ENCODE assay signal across 17 mouse cellular contexts in genomic region chr8:30547820-30548219, GRCm38 (mm10).
DNase-seq lines count a peak whose midpoint lies in the region; ATAC-seq and TF ChIP-seq lines count a peak whose summit lies in the region.
"Had no signal": no experiment of that assay in that cellular context is flagged by ENCODE, and none has a peak within 500 bp of the region (broad histone marks: within the 10 kb centered on the region; RNA-seq: fewer than 3 reads in every experiment).

No protein-coding gene starts in this region.

- H3K9me3 ChIP-seq in forebrain, embryonic 13.5 days (replicated peaks), result no peaks in the 10 kb centered on the region
- H3K9me3 ChIP-seq in forebrain, embryonic 11.5 days (ENCODE audit: control insufficient read depth, low read length), result no peaks in the 10 kb centered on the region
- no peaks in the 10 kb centered on the region for H3K9me3 ChIP-seq in forebrain, postnatal 0 days (ENCODE audit: low read length)

- H3K9ac ChIP-seq in forebrain, embryonic 13.5 days, result no peak overlapping the region
- H3K9ac ChIP-seq in forebrain, embryonic 11.5 days (ENCODE audit: low read length), result no peak overlapping the region
- H3K9ac ChIP-seq in forebrain, postnatal 0 days, result no peak overlapping the region

- WGBS in forebrain, embryonic 13.5 days, result 24% methylated on average over 2 of the region's 2 CpGs
- WGBS in forebrain, embryonic 11.5 days, result 46% methylated on average over 2 of the region's 2 CpGs
- 16% methylated on average over 2 of the region's 2 CpGs for WGBS in forebrain, postnatal 0 days

- TF ChIP-seq CTCF in forebrain, postnatal 0 days (IDR thresholded peaks at IDR 0.05; ENCODE audit: low read depth), result no peak

- no peak overlapping the region for H3K4me3 ChIP-seq in forebrain, embryonic 13.5 days
- H3K4me3 ChIP-seq in forebrain, embryonic 11.5 days (ENCODE audit: low read depth, low read length), result no peak overlapping the region
- H3K4me3 ChIP-seq in forebrain, postnatal 0 days (ENCODE audit: low read depth, low read length), result no peak overlapping the region
- H3K4me3 ChIP-seq: gastrocnemius, adult 2 months had no signal

- peak; percentile 48; the same call in 1 of the 2 replicates for ATAC-seq in forebrain, embryonic 13.5 days
- ATAC-seq in forebrain, embryonic 11.5 days (replicated peaks; ENCODE audit: low FRiP score), result no peak
- ATAC-seq in forebrain, postnatal 0 days, result no peak; the same call in 1 of the 2 replicates
- no peak for ATAC-seq in megakaryocyte, adult 5-6 weeks (ENCODE audit: poor library complexity, severe bottlenecking)

- peaks cover 8% of the 10 kb centered on the region; the same call in 1 of the 2 replicates for H3K4me1 ChIP-seq in forebrain, embryonic 13.5 days
- H3K4me1 ChIP-seq in forebrain, embryonic 11.5 days (replicated peaks; ENCODE audit: control insufficient read depth, insufficient read depth, low read length), result no peaks in the 10 kb centered on the region
- H3K4me1 ChIP-seq in forebrain, postnatal 0 days (ENCODE audit: insufficient read depth), result no peaks in the 10 kb centered on the region

- no peaks in the 10 kb centered on the region for H3K36me3 ChIP-seq in forebrain, embryonic 13.5 days (ENCODE audit: poor library complexity, severe bottlenecking)
- H3K36me3 ChIP-seq in forebrain, embryonic 11.5 days (ENCODE audit: control insufficient read depth, insufficient read depth, low read length), result no peaks in the 10 kb centered on the region
- H3K36me3 ChIP-seq in forebrain, postnatal 0 days (ENCODE audit: insufficient read depth), result no peaks in the 10 kb centered on the region

- H3K4me2 ChIP-seq in forebrain, embryonic 13.5 days, result no peak overlapping the region
- H3K4me2 ChIP-seq in forebrain, embryonic 11.5 days (ENCODE audit: low read depth, low read length, severe bottlenecking), result no peak overlapping the region
- no peak overlapping the region for H3K4me2 ChIP-seq in forebrain, postnatal 0 days (ENCODE audit: low read depth)
- H3K4me2 ChIP-seq: heart, embryonic 11.5 days had no signal

- H3K27ac ChIP-seq in forebrain, embryonic 13.5 days, result no peak overlapping the region
- H3K27ac ChIP-seq in forebrain, embryonic 11.5 days (ENCODE audit: low read depth, low read length), result no peak overlapping the region
- no peak overlapping the region for H3K27ac ChIP-seq in forebrain, postnatal 0 days (ENCODE audit: low read depth, low read length)
- H3K27ac ChIP-seq: gastrocnemius, adult 2 months had no signal

- H3K27me3 ChIP-seq in forebrain, embryonic 13.5 days, result no peaks in the 10 kb centered on the region
- no peaks in the 10 kb centered on the region for H3K27me3 ChIP-seq in forebrain, embryonic 11.5 days (ENCODE audit: control insufficient read depth, insufficient read depth, low read length)
- no peaks in the 10 kb centered on the region for H3K27me3 ChIP-seq in forebrain, postnatal 0 days (ENCODE audit: insufficient read depth, low read length)

- no peak for DNase-seq in forebrain, embryonic 11.5 days (ENCODE audit: low spot score)
- peak; percentile 11 for DNase-seq in layer of hippocampus, adult 9-11 months
- DNase-seq in layer of hippocampus, adult 11-12 months (ENCODE audit: low spot score), result no peak
- DNase-seq in brain, adult 2 months (ENCODE audit: low read depth, low spot score), result peak; percentile 33
- DNase-seq in forebrain, postnatal 0 days, result peak; percentile 35
- DNase-seq: B cell, adult 2 months; cerebellum, adult 9-10 months; embryo, embryonic 11 days; gastrocnemius, adult 2 months; kidney, adult 2 months; kidney, postnatal 10 days; liver; lung, postnatal 14 days; right cerebral cortex, adult 18-20 months had no signal

Comparison
In these comparisons a context has a peak if more than half of its experiments do, and no peak if none do; other contexts are left out.
1. DNase-seq: peak in layer of hippocampus, adult 9-11 months (single experiment), brain, adult 2 months (single experiment) and forebrain, postnatal 0 days (single experiment); none in forebrain, embryonic 11.5 days (single experiment) and layer of hippocampus, adult 11-12 months (single experiment).